Mouse (Mus musculus): ENCODE results near the gene Plxna1.

DNA sequence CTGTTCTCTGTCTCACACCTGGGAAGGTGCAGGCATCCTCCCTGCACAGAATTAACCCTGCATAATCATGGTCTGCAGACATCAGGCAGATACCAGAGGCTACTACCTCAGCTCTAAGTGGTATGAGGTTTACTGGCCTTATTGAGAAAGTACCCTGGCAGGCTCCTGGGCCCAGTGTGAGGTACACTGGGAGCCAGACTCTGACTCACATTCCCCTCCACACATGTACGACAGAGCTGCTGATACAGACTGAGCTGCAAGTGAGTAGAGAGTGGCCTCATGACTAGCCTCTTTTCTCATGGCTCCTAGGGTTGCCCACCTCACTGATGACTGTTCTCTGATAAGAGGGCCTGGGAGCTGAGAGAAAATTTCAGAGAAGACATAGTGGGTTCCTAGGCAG is 24.5 kb upstream of the Plxna1 start:
- TF ChIP-seq CTCF (IDR thresholded peaks at IDR 0.05; ENCODE audit: control insufficient read depth, insufficient read depth, insufficient replicate concordance, low read depth, low read length): no peak
- no peak for TF ChIP-seq POLR2A (IDR thresholded peaks at IDR 0.05; ENCODE audit: control insufficient read depth, low read depth, low read length)
